Mouse (Mus musculus) spleen, adult 2 months (tissue): ENCODE results near the gene Ldb3. TPM values are rescaled to one million over a fixed set of nuclear protein-coding genes. Genes with fewer than 3 reads are reported as not detected.

Experiments used
- DNase-seq, 2 experiments: peaks; one replicate each; pipeline versions ENCODE4 v3.0.0 to v3.0.0-alpha.2; 2012 to 2021; ENCODE audit warnings: low spot score in 2 of 2, low read depth in 1 of 2
- H3K27ac ChIP-seq: fragments of 200-500 bp; 2 replicates; pipeline ENCODE4 v1.5.1; 2012; ENCODE audit warnings: low read length, inconsistent platforms; ENCODE audit not compliant: insufficient read depth
- H3K27me3 ChIP-seq: fragments of 200-500 bp; 2 replicates; pipeline ENCODE4 v1.6.1; 2012; ENCODE audit warnings: mild to moderate bottlenecking, moderate library complexity, low read length, inconsistent platforms; ENCODE audit not compliant: control insufficient read depth, insufficient read depth
- H3K36me3 ChIP-seq: fragments of 200-500 bp; 2 replicates; pipeline ENCODE4 v1.6.1; 2012; ENCODE audit warnings: mild to moderate bottlenecking, low read length, inconsistent platforms; ENCODE audit not compliant: control insufficient read depth, insufficient read depth
- H3K4me1 ChIP-seq: fragments of 200-500 bp; 2 replicates; pipeline ENCODE4 v1.6.1; 2011; ENCODE audit warnings: inconsistent platforms; ENCODE audit not compliant: control insufficient read depth, insufficient read depth, insufficient read length
- H3K4me3 ChIP-seq: fragments of 200-500 bp; 2 replicates; pipeline ENCODE4 v1.5.1; 2011; ENCODE audit warnings: mild to moderate bottlenecking, inconsistent platforms; ENCODE audit not compliant: insufficient read depth, insufficient read length; ENCODE audit errors: extremely low read depth
- CTCF ChIP-seq: fragments of 200-500 bp; IDR thresholded peaks from 2 replicates; pipeline ENCODE4 v1.5.1; 2011; ENCODE audit warnings: mild to moderate bottlenecking, inconsistent platforms; ENCODE audit not compliant: insufficient read depth, insufficient read length, insufficient replicate concordance; ENCODE audit errors: extremely low read depth
- POLR2A ChIP-seq: fragments of 200-500 bp; IDR thresholded peaks from 2 replicates; pipeline ENCODE4 v1.6.1; 2011; ENCODE audit warnings: low read depth, low read length, inconsistent platforms
- WGBS: fragments of 180-500 bp; shearing (Covaris S2); methylation state at CpG from one replicate; pipeline ENCODE4 v1.1.7; 2018; 5-methylcytosine and 5-hydroxymethylcytosine counted together
- polyA plus RNA-seq: library from polyadenylated mRNA; depleted of rRNA; stranded (reverse); fragments of >200 nt; gene quantifications from 2 replicates; pipeline ENCODE4 v1.2.3, GENCODE M21; 2012

Ldb3 gene
- polyA plus RNA-seq, 1 experiment: 0.74 TPM

- no peaks in the 10 kb centered on the region for H3K36me3 ChIP-seq
- H3K27me3 ChIP-seq: no peaks in the 10 kb centered on the region
- H3K4me3 ChIP-seq: no peak overlapping the region
- no peak overlapping the region for H3K27ac ChIP-seq
- 48% methylated on average over 4 of the region's 4 CpGs for WGBS
- no peak for DNase-seq
- H3K4me1 ChIP-seq: no peaks in the 10 kb centered on the region
- TF ChIP-seq CTCF: no peak
- TF ChIP-seq POLR2A: no peak
Measured at GRCm38 (mm10) chr14:34612222-34612621, 23.7 kb upstream of the Ldb3 start.

GRCm38 (mm10) chr14:34611591-34611990 lies 23.1 kb upstream of the Ldb3 start:
- Histone ChIP-seq H3K4me3 (no peak overlapping the region), H3K36me3 (no peaks in the 10 kb centered on the region), H3K4me1 (no peaks in the 10 kb centered on the region), H3K27me3 (no peaks in the 10 kb centered on the region), H3K27ac (no peak overlapping the region)
- 95% methylated on average over 4 of the region's 4 CpGs for WGBS
- no peak for TF ChIP-seq CTCF
- DNase-seq: no peak

- H3K4me3 ChIP-seq: no peak overlapping the region
- DNase-seq: no peak
- TF ChIP-seq POLR2A (no peak), CTCF (no peak)
- no peaks in the 10 kb centered on the region for H3K4me1 ChIP-seq
- H3K27me3 ChIP-seq: no peaks in the 10 kb centered on the region
- 90% methylated on average over 7 of the region's 7 CpGs for WGBS
- no peak overlapping the region for H3K27ac ChIP-seq
- H3K36me3 ChIP-seq: no peaks in the 10 kb centered on the region
Measured at GRCm38 (mm10) chr14:34601910-34602309, 13.4 kb upstream of the Ldb3 start.

GRCm38 (mm10) chr14:34599941-34600340 lies 11.5 kb upstream of the Ldb3 start, which contains the start of gene Opn4:
Opn4 (minus strand) TSS chr14:34600142.
- DNase-seq: no peak
- H3K27ac ChIP-seq: no peak within 1 kb of the TSS
- no peak within 1 kb of the TSS for H3K4me3 ChIP-seq
- H3K36me3 ChIP-seq: no peaks in the 10 kb centered on the region
- no peaks in the 10 kb centered on the region for H3K27me3 ChIP-seq
- TF ChIP-seq CTCF (no peak), POLR2A (no peak)
- no peaks in the 10 kb centered on the region for H3K4me1 ChIP-seq
- WGBS: 90% methylated on average over 8 of the region's 8 CpGs

- Histone ChIP-seq H3K36me3 (no peaks in the 10 kb centered on the region), H3K27ac (no peak overlapping the region), H3K4me3 (no peak overlapping the region), H3K27me3 (no peaks in the 10 kb centered on the region), H3K4me1 (no peaks in the 10 kb centered on the region)
- WGBS: 86% methylated on average over 17 of the region's 17 CpGs
- no peak for DNase-seq
- TF ChIP-seq POLR2A (no peak), CTCF (no peak)
Measured at GRCm38 (mm10) chr14:34595596-34596255, 7.2 kb upstream of the Ldb3 start.

GRCm38 (mm10) chr14:34591741-34592535 lies 3.5 kb upstream of the Ldb3 start:
- Histone ChIP-seq H3K4me3 (no peak overlapping the region), H3K27me3 (no peaks in the 10 kb centered on the region), H3K4me1 (no peaks in the 10 kb centered on the region), H3K36me3 (no peaks in the 10 kb centered on the region), H3K27ac (no peak overlapping the region)
- WGBS: 81% methylated on average over 15 of the region's 15 CpGs
- no peak for TF ChIP-seq CTCF
- TF ChIP-seq POLR2A: no peak
- DNase-seq: no peak

- no peaks in the 10 kb centered on the region for H3K4me1 ChIP-seq
- 78% methylated on average over 24 of the region's 24 CpGs for WGBS
- TF ChIP-seq CTCF: no peak
- no peak for TF ChIP-seq POLR2A
Measured at GRCm38 (mm10) chr14:34590743-34591675, 2.5 kb upstream of the Ldb3 start.

More at GRCm38 (mm10) chr14:34590743-34591675, 2.5 kb upstream of the Ldb3 start:
- Histone ChIP-seq H3K27me3 (no peaks in the 10 kb centered on the region), H3K27ac (no peak overlapping the region), H3K36me3 (no peaks in the 10 kb centered on the region), H3K4me3 (no peak overlapping the region)
- no peak for DNase-seq
